Mouse (Mus musculus) bone marrow macrophage, adult 2 months (primary cell): ENCODE measurements around the gene Lsamp.

Experiments
- CTCF ChIP-seq: IDR thresholded peaks from 2 replicates; pipeline ENCODE4 v1.5.1; 2012; ENCODE audit warnings: low read depth, mild to moderate bottlenecking, low read length, moderate library complexity
- POLR2A ChIP-seq: IDR thresholded peaks from 2 replicates; pipeline ENCODE4 v1.6.1; 2012; ENCODE audit warnings: mild to moderate bottlenecking, low read depth, low read length, borderline replicate concordance

DNA sequence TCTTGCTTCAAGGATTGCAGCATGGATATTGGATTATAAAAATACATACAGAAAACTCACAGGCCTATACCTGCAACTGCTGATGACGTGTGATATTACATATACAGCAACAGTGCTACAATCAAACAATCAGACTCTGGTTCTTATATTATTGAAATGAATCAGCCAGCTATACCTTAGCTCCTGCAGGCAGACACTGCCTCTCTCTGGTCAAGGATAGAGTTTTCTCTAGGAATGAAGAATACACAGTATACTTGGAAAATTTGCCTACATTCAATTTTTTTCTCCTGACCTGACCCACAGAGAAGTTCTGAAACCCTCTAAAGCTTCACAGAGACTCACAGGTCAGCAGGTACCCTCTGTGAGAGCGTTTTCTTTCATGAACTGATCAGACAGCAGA, 1105.9 kb downstream of the Lsamp start:
- TF ChIP-seq POLR2A (no peak), CTCF (no peak)
